Mouse (Mus musculus) right cerebral cortex, postnatal 36 days (tissue): ENCODE results near the gene Glud1.
"Not testable (repeated sequence)": the region's sequence is repeated elsewhere in the genome, so short reads cannot be mapped to it uniquely, and the experiment has no call there.

ENCODE experiments used
- DNase-seq, 2 experiments: peaks; one replicate each; pipeline ENCODE4 v3.0.0; 2022; ENCODE audit warnings: low spot score in 2 of 2, mixed read lengths in 1 of 2

The Glud1 gene

DNA sequence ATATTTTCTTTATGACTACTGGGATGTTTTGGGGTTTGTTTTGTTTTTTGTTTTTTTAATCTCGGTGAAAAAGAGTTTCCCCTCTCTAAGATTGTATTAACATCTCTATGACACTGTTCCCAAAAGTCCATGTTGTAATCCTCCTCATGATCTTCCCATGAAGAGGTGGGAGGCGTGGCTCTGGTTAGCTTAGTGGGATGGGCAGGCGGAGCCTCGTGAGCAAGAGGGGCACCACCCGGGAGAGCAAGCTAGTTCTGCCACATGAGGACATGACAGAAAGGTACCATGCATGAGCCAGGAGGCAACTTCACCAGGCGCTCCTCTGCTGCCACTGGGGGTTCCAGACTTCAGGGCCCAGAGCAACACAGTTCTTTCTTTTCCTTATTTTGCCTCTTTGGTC is 42.0 kb downstream of the Glud1 start:
- DNase-seq, result no peak

DNA sequence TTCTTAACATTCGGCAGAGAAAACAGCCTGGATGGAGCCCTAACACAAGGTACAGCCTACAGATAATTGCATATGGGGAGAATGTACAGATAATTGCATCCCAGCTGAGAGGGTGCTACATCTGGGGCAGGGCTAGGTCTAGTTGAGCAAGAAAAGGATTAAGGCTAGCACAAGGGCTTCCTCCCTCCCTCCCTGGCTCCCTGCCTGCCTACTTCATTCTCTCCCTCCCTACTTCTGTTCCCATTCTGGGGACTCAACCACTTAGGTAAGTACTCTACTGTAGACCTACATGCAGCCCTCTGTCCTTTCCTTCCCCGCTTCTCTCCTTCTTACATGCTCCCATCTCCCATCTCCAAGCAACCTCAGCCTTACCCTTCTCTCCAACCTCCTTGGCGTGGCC is 42.8 kb downstream of the Glud1 start:
- no peak for DNase-seq

DNA sequence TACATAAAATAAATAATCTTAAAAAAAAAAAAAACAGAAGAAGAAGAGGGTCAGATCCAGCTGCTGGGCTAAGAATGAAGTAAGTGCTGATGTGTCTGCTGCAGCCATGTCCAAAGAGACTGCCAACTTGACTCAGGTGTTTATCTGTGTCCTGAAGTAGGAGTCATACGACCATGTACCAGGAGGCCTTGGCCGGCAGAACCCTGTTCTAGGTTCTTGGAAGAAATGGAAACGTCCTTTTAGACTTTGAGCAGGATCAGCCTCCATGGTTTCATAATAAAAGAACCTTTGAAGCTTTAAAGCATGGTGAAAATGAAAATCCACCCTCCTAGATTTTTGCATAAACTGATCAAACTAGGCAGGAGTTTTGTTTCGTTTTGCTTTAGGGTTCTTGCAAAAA is 43.9 kb downstream of the Glud1 start:
- no peak for DNase-seq

DNA sequence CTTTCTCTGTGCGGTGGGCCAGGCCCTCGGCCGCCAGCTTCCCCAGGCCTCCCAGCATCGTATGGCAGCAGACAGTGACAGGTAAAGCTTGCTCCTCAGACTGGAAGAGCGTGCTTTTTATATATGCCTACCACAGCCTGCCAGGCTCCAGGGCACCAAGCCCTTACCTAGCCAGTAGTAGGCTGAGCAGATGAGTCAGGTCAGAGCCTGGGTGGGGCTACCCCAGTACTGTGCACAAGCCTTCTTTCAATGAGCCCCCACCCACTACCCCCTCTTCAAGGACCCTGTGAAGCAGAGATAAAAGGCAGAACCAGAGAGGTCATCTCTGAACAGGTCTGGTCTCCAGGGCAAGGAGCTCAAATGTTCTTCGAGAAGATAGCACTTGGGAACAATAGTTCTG is 44.8 kb downstream of the Glud1 start, which contains the start of gene Fam25c:
Gene Fam25c (minus strand): TSS at position 133 of the 400 bp plus-strand sequence.
- no peak for DNase-seq

DNA sequence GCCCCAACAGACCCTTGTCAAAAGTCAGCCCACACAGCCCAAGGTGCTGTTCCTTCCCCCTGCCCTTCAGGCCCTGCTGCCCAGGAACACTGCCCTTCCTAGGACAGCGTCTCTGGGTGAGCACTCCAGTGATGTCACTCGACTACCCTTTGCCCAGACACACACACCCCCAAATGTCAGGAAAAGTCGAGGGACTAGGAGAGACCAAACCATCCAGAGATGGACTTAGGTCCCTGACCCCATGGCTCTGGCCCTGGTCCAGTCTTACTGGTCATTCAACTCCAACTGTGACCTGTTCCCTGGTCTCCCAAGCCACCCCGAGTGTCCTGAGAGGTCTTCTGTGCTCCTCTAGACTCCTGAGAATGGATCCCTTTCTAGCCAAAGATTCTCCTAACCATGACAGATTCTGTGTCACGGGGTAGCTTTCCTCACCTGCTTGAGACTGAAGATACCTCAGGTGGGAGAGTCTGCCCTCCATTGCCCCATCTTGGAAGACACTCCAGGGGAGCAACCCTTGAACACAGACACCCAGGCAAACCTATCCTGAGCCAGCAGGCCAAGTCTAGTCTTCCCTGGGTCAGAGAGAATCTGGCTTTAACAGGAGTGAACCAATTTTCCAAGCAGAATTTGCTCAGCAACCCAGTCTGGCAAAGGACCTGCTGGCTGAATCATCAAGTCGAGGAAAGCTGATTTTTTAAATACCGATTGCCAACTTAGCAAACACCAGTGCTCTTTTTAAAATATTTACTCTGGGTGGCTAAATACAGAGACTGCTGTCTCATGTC is 47.3 kb downstream of the Glud1 start:
- no peak for DNase-seq

DNA sequence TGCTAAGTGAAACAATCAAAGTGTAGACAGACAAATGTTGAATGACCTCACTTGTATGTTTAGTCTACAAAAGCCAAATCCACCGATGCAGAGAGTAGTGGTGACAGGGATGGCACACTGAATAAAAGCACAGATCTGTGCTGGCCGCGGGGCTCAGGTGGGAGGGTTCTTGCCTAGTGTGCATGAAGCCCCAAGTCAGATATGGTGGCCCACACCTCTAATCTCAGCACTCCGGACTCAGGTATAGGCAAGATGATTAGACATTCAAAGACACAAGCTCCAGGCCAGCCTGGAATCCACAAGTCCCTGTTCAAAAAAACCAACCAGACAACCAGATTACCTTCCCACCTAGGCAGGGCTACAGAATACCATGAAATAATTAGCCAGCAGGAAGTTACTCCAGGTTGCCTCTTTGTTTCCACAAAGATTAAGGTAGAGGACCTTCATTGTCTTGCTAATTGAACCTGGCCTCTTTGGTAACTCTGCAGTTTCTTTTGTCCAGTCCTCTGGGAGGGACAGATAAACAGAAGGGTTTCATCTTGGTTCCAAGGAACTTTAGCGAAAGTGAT is 49.2 kb downstream of the Glud1 start:
- no peak for DNase-seq

DNA sequence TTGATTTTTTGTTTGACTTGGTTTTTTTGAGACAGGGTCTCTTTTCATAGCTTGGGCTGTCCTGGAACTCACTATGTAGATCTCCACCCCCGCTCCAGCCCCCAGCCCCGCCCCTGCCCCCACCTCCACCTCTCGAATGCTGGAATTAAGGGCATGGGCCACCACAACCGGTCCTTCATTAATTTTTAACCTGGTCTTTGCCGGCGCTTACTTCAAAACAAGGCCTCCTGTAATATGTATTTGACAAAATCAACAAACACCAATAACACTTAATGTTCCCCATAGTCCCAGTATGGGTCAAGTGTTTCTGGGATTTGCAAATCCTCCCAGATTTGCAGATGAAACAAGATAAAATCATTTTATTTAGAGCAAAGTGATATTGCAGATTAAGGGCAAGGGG is 49.7 kb downstream of the Glud1 start:
- DNase-seq, result no peak

DNA sequence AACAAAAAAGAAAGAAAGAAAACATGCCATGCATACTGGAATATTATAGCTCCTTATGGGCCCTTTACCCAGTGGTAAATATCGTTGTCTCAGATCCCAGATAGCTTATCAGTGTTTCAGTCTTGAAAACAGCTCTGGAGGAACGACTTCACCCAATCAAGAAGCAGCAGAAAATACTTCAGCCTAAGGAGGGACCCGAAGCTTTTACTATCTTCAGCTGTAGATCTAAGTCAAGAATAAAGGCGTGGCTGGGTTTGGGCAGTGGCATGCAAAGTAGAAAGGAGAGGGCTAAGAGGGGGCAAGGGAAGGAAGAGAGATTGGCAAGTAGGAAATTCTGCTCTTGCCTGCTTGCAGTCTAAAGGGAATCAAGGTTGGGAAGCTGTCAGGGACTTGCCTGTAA is 51.6 kb downstream of the Glud1 start:
- DNase-seq, result no peak

DNA sequence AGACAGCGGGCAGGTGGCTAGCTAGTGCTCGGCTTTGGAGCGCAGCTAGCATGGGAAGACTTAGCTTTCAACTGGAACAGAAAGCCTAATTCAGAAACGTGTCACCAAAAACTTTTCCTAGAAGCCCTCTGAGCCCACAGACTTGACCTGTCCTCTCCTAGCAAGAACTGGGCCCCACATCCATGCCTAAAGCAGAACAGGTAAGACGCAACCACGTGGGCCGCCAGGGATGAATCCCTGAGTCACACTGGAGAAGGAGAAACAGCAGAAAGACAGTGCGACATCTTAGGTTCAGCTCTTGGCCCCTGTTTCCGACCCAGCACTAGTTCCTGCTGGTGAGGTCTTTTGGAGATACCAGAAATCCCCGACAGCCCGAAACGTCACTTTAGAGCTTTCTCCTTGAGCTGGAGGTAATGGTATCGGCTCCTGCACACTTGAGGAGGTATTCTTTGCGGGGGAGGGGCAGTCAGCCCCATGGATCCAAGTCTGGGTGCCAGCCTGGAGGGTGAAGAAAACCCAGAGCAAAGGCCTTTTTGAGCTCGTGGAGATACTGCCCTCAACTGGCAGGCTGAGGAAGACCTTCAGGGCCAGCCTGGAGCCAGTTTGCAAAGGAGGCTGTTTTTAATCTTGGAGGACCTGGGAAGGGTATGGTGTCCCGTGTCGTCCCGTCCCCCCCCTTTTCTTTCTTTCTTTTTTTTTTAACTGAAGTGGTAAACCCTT is 52.4 kb downstream of the Glud1 start:
- DNase-seq, result peak; percentile 39 to 55

DNA sequence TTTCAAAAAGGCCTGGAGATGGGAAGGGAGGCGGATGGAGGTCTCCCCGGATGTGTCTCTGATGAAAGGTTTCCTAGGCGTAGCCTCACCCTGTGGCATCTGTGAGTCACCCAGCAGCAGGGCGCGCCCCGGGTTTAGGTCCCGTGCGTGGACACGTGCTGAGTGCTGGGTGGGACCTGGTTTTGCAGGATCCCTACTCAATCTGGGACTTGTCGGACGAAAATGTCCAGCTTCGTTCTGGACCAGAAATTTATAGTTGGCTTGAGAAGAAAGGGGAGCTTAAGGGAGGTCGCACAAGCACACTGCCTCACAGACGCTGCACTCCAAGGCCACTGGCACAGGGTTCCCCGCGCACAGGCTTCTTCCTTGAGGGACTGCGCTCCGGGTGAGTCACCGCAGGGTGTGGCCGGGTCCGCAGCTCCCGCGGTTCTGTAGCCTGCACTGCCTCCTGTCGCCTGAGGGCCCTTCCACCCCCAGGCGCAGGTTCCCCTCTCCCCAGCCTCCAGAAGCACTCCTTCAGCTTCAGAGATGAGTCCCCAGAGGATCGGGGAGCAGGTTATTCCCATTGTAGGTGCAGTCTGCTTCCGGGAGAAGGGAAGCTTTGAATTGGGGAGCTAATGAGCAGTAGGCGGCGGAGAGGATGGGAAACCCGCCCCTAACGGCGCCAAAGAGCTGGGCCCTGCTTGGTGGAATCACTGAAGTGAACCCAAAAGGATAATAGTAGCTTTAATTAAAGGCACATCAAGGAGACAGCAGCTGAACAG is 53.1 kb downstream of the Glud1 start:
- peak; percentile 20 to 23 for DNase-seq

DNA sequence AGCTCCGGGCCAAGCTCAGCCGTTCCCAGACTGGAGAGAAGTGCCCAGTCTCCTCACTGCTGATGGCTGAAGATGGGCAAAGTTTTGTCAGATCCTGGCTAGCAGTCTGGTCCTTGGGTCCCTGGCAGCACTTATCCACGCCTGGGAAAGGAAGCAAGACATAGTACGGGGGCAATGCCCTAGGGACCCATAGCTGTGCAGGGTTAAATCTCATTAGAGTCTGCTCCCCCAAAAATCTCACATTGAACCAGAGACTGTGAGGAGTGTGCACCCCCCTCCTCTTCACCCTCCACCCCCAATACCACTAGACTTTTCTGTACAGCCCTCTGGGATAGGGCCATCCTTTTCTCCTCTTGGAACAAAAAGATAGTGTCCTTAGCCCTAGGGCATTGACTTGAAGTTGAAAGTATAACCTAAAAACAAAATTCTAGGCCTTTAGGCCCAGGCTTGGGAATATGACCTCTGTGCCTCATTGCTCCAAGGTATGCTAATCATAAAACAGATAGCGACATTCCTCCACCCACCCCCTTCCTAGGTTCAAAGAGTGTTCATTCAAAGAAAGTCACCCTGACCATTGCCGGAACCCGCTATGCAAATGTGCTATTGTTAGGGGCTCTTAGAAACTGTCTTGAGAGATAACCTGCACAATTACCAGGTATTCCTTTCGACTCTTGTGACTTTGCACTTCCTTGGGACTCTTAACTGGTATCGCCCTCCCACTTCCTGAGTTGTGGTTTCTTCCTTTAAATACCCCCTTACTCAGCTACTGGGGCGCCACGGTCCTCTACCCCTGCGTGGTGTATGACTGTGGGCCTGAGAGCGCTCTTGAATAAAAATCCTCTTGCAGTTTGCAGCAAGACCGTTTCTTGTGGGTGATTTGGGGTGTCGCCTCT is 54.0 kb downstream of the Glud1 start:
- not testable (repeated sequence) for DNase-seq

DNA sequence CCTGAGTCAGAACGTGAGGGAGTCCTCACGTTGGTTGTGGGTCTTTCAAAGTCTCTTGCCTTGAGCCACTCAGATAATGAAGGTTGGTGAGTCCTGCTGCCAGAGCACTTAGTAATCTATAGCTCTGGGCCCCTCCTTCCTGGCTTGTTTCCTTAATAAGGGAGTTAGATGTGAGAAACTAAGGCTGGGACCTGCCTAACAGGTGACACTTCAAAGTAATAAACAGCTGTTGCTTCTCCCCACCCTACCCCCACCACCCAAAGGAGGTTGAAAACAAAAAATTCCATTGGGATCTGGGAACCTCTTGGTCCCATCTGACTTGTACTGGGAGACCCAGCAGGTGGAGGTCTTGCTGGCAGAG is 54.6 kb downstream of the Glud1 start:
- no peak for DNase-seq

DNA sequence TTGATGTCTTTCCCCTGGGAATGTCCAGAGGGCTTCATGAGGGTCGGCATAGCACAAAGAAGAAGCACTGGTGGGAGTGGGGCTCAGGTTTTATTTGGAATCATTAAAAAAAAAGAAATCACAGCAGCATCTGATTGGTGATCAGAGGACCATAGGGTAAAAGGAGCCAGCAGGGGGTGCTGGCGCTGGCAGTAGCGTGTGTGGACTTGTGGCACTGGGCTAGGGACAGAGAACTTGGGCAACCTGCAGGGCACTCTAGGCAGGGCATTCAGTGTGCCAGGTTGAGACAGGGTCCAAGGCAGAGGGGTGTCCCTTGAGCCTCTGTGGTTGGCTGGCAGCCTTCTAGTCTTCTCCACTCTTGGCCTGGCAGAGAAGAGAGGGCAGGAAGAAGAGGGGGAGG is 59.7 kb downstream of the Glud1 start:
- no peak for DNase-seq

DNA sequence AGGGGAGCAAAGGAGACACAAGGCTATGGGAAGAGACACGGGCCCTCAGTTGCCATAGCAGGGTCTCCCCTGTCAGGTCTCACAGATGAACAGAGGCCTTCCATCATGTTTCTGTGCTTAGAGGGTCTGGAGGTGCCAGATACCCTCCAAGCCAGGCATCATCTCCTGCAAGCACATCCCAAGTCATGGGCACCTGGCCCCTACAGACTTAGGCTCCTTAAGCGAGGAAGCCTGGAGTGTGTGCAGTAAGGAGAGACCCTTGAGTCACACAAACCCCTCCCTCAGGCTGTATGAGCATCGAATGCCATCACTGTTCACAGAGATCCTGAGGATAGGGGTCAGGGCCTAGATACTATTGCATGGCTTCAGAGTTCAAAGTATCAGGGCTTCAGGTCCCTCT is 60.4 kb downstream of the Glud1 start:
- DNase-seq, result no peak

DNA sequence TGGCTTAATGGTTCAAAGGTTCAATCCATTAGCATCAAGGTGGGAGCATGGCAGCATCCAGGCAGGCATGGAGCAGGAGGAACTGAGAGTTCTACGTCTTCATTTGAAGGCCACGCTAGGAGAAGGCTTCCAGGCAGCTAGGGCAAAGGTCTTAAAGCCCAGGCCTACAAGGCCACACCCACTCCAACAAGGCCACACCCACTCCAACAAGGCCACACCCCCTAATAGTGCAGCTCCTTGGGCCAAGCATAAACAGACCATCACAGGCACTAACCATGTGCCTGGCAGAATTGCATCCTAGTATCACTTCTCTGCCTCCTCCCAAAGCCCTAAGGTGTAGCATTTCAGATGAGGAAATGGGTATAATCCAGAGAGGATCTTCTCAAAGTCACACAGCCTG is 61.2 kb downstream of the Glud1 start:
- DNase-seq, result no peak

DNA sequence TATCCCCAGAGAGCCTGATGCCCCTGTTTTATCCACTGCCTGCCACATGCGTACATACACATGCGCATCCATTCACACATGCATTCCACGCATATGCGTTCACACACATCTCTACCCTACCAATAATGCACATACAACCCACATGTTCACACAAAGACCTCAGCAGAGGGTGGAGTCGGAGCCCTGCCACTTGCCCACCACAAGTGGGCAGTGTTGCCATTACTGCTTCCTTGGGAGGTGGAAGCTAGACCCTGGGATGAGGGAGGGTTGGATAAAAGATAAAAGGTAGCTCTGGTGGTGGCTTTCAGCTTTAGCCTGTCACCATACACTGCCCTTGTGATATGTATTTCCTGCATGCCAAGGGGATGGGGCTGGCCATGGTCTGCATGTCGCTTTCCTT is 62.1 kb downstream of the Glud1 start:
- no peak for DNase-seq

DNA sequence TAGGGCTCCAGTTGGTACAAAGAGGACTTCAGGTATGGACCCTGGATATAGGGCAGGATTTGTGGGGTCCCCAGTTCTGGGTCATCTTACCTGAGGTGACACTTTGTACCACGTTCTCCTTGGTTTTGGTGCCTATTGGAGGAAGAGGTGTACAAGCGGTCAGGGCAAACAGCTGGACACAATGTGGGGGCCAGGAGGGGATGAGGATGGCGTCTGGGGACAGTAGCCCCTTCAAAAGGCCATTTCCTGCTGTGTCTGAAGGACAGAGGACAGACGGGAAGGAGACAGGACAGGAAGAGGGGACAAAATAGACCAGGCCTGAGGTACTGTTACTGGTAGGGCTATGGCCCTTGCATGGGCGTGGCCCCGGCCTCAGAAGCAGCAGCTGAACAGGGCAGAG is 63.1 kb downstream of the Glud1 start:
- DNase-seq, result no peak

DNA sequence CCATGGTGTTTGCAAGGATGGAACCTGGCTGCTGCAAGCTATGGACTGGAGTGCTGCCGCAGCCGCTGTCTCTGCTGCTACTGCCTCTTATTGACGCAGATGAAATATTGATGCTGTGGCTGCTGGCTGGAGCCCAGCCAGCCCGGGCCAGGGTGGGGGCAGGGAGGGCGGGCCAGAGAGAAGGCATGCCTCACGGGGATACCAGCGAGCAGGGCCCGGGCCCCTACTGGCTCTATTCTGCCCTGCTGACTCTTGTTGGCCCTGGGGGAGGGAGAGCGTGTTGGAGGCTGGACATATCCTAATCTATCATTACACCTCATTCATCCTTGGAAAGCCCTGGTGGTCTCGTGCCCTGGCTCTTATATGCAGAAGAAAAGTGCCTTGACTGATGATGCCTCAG is 64.0 kb downstream of the Glud1 start, which contains the start of gene Sncg:
Gene Sncg (minus strand): TSS at position 213 of the 400 bp plus-strand sequence.
- DNase-seq, result no peak

DNA sequence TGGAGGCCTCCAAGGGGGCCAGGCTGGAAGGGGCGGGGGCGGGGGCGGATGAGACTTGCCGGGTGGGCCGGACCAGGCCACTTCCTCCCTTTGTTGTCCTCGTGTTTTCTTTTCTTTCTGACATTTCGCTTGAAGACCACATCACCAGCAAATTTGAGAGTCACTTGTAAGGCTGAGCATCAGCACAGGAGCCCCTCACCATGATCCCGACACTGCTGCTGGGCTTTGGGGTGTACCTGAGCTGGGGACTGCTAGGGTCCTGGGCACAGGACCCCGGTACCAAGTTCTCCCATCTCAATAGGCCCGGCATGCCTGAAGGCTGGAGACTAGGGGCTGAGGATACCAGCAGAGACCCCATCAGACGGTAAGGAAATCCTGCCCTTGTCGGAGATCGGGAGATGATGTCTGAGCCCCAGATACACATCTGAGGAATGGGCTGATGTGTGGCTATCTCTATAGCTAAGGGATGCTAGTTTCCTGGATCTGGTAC is 64.9 kb downstream of the Glud1 start, which contains the start of gene Mmrn2:
Gene Mmrn2 (plus strand): TSS at position 51 of the 490 bp plus-strand sequence.
- no peak for DNase-seq

DNA sequence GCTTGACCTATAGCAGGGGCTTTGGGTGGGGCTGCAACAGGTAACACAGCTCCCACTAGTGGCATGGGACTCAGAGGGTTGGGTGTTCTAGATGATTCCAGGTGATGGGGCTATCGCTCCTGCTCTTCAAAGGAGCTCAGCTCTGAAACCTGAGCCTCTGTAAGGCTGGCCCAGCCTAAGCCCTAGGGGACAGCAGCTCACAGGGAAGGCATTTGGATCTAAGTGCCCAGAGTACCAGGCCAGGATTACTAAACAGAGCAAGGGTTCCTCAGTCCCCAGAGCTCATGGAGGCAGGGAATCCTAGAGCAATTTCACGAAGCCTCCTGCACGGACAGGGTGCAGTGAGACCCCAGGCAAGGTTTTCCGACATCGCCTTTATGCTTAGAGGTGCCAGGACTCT is 65.4 kb downstream of the Glud1 start:
- no peak for DNase-seq

DNA sequence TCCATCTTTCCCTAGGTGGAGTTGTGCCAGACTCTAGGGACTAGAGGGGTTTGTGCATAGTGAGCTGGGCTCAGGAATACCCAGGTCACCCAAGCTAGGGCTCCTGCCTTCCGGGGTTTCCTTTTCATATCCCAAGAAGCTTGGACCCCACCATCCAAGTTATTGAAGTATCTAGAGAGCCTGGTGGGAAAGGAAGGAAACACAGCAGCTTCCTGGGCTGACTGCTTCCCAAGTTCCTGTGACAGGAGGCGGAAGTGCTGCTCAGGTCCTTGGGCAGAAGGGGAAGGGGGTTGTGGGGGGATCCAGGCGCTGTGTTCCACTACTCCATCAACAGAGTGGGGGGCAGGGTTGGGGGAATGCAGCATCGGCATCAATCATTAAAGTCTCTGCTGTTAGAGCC is 66.6 kb downstream of the Glud1 start:
- DNase-seq, result no peak
